Mouse (Mus musculus): ENCODE results near the gene Gm21560.
"Not testable (repeated sequence)": the region's sequence is repeated elsewhere in the genome, so short reads cannot be mapped to it uniquely, and the experiment has no call there.

Gene Gm21560

DNA sequence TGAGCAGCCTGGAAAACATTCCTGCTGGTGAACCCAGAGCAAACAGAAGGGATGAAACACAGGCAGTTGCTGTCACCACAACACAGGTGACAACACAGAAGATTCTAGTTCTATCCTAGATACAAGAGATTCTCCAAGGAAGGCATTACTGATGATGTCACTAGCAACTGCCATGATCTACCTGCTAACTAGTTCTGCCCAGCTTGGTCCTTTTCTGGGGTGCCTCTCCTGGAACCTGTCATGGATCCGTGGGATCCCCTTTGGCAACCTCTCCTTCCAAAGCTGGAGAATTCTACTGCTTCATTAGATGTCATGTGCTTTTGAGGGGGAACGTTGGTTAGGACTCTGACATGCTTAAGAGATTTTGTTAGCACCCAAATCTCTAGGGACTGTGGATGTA, at the start of gene Gm21560:
TSS of gene Gm21560 (minus strand) at position 101 of the 400 bp plus-strand sequence.
- not testable (repeated sequence) for DNase-seq (ENCODE audit: low spot score)

DNA sequence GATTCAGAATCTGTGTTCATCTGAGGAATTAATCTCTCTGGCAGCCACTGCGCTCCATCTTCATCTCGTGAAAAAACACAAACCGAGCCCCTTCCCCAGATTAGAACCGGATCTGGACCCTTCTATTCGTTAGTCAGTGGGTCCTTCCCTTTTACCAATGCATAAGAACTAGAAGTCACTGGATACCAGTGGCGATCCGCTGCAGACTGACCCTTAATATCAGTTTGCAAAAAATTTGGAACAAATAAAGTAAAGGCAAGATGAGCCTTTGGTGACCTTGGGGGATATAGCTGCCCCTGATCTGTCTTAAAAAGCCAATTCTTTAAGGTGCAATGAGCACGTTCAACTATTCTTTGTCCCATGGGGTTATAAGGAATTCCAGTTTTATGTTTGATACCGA, 55.6 kb downstream of the Gm21560 start:
- DNase-seq (ENCODE audit: low spot score), result peak; percentile 2

DNA sequence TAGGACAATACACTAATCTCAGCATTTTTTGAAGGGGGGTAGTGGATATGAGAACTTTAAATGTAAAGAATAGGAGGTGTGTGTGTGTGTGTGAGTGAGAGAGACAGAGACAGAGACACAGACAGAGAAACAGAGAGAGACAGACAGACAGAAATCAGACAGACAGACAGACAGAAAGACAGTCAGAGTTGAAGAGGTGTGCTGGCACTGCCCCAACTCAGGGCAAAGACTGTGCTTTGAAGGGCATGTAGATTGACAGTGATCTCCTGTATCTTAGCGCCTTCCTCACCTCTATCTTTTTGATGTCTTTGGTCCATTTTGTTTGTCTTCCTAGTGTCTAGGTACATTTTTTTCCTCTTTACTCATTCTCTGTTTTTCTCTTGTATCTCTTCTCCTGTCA, 58.0 kb downstream of the Gm21560 start:
- DNase-seq (ENCODE audit: low spot score), result peak; percentile 1

Data from ovary, postnatal 36 days (tissue).